Mouse (Mus musculus) kidney, embryonic 15.5 days (tissue): ENCODE data around the gene Srrm3. TPM values are rescaled to one million over a fixed set of nuclear protein-coding genes. Genes with fewer than 3 reads are reported as not detected.

Experiments
- ATAC-seq: fragments of 200-750 bp; cut with Nextera tagmentation; replicated peaks from 2 replicates; pipeline ENCODE4 v1.8.0; 2017; ENCODE audit warnings: moderate TSS enrichment; ENCODE audit not compliant: low FRiP score
- H3K27ac ChIP-seq: fragments of 300-500 bp; sonication (generic); 2 replicates; pipeline ENCODE4 v1.5.1; 2015; ENCODE audit warnings: mild to moderate bottlenecking, inconsistent platforms
- H3K27me3 ChIP-seq: fragments of 300-500 bp; sonication (generic); 2 replicates; pipeline ENCODE4 v1.6.1; 2015; ENCODE audit warnings: inconsistent platforms
- H3K36me3 ChIP-seq: fragments of 300-500 bp; sonication (generic); 2 replicates; pipeline ENCODE4 v1.6.1; 2015; ENCODE audit warnings: inconsistent platforms
- H3K4me1 ChIP-seq: fragments of 300-500 bp; sonication (generic); 2 replicates; pipeline ENCODE4 v1.6.1; 2015; ENCODE audit warnings: inconsistent platforms
- H3K4me2 ChIP-seq: fragments of 300-500 bp; sonication (generic); 2 replicates; pipeline ENCODE4 v1.6.1; 2015; ENCODE audit warnings: moderate library complexity, mild to moderate bottlenecking, inconsistent platforms
- H3K4me3 ChIP-seq: fragments of 300-500 bp; sonication (generic); replicated peaks from 2 replicates; pipeline ENCODE4 v1.5.1; 2015; ENCODE audit warnings: mild to moderate bottlenecking, inconsistent platforms
- H3K9ac ChIP-seq: fragments of 300-500 bp; sonication (generic); 2 replicates; pipeline ENCODE4 v1.6.1; 2015; ENCODE audit warnings: mild to moderate bottlenecking, inconsistent platforms
- H3K9me3 ChIP-seq: fragments of 300-500 bp; sonication (generic); replicated peaks from 2 replicates; pipeline ENCODE4 v1.6.1; 2016; ENCODE audit warnings: inconsistent platforms
- WGBS: fragments of 180-500 bp; shearing (Covaris S2); methylation state at CpG from one replicate; pipeline ENCODE4 v1.1.7; 2015; ENCODE audit warnings: mixed read lengths; 5-methylcytosine and 5-hydroxymethylcytosine counted together
- polyA plus RNA-seq: library from polyadenylated mRNA; unstranded; fragments of >200 nt; fragmentation: Nextera tagmentation; extraction: Ambion mirVana; gene quantifications from 2 replicates; pipeline ENCODE4 v1.2.1, GENCODE M21; 2015

The Srrm3 gene
- polyA plus RNA-seq, 1 experiment from 2014 or later, result 1.2 TPM

DNA sequence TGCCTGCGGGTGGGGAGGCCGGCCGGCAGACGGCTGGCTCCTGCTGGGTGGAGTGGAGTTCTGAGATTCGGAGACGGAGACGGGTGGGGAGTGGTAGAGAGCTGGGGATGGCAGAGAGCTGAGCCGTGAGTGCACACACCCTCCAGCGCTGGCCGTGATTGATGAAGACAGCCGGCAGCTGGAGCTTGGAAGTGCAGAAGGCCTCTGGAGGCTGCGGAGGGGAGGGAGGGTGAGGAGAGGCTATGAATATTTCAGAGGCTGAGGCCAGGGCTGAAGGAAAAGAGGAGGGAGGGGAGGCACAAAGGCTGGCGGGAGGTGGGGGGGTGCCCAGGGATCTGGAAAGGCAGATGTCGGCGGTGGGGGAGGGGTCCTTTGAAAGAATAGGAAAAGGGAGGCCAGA is 44.3 kb downstream of the Srrm3 start:
- Histone ChIP-seq H3K9me3 (no peaks in the 10 kb centered on the region), H3K9ac (no peak overlapping the region), H3K4me2 (peak overlapping the region; percentile 32), H3K4me3 (0 out of 2 replicates have a peak overlapping the region, but pooled peaks have one; percentile 1), H3K4me1 (peaks cover 19% of the 10 kb centered on the region), H3K27me3 (peaks cover 67% of the 10 kb centered on the region), H3K36me3 (no peaks in the 10 kb centered on the region), H3K27ac (no peak overlapping the region)
- under 1% methylated on average over 15 of the region's 15 CpGs for WGBS
- ATAC-seq, result peak; percentile 78

DNA sequence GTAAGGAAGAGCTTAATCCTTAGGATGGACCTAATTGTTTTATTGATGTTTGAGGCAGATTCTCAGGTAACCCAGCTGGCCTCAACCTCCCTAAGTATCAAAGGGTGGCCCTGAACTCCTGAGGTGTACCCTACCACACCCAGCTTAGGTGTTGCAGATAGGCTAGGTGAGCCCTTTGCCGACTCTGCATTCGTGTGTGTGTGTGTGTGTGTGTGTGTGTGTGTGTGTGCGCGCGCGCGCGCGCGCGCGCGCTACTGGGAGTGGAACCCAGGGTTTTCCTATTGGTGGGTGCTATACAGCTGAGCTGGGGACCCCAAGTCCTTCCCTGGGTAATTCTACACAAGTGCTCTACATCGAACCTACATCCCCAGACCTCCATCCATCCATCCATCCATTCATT is 44.8 kb downstream of the Srrm3 start:
- Histone ChIP-seq H3K27me3 (peaks cover 72% of the 10 kb centered on the region), H3K27ac (no peak overlapping the region), H3K4me3 (0 out of 2 replicates have a peak overlapping the region, but pooled peaks have one; percentile 1), H3K9me3 (no peaks in the 10 kb centered on the region), H3K4me1 (peaks cover 19% of the 10 kb centered on the region), H3K4me2 (peak overlapping the region; percentile 32), H3K9ac (no peak overlapping the region), H3K36me3 (no peaks in the 10 kb centered on the region)
- 8% methylated on average over 14 of the region's 14 CpGs for WGBS
- no peak for ATAC-seq

DNA sequence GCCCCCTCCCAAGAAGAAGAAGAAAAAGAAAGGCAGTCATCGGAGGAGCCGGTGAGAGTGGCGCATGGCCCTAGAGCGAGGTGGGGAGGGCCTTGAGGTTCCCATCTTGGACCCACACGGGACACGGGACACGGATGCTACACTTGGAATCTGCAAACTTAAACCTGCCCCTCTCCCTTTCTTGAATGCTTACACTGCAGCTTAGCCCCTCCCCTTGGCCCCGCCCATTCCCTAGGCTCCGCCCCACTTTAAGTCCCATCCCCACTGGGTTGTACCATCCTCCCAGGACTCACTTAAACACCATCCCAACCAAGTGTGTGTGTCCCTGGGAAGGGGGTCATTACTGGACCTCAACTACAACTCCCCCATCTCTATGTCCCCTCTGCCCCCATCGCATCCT is 45.7 kb downstream of the Srrm3 start:
- peaks cover 81% of the 10 kb centered on the region for H3K27me3 ChIP-seq
- WGBS, result 5% methylated on average over 10 of the region's 10 CpGs
- ATAC-seq, result no peak
- H3K9me3 ChIP-seq, result no peaks in the 10 kb centered on the region
- H3K27ac ChIP-seq, result no peak overlapping the region
- H3K9ac ChIP-seq, result no peak overlapping the region
- no peaks in the 10 kb centered on the region for H3K36me3 ChIP-seq
- peak overlapping the region; percentile 35 for H3K4me2 ChIP-seq
- H3K4me1 ChIP-seq, result peaks cover 28% of the 10 kb centered on the region
- peak overlapping the region; percentile 10; the same call in 1 of the 2 replicates for H3K4me3 ChIP-seq

DNA sequence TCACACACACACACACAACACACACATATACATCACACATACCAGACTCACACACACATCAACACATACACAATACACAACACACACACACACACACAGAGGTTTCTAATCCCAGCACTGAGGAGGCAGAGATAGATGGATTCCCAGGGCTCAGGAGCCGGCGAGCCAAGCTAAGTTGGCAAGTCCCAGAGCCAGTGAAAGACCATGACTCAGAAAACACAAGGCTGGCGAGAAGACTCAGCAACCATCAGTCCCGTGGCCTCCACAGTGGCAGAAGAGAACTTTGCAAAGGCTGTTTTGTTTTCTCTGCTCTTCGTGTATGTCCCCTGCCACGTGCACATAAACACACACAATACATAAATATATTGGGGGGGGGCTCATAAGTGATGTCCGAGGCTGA is 47.0 kb downstream of the Srrm3 start:
- H3K27ac ChIP-seq, result no peak overlapping the region
- no peak for ATAC-seq
- no peaks in the 10 kb centered on the region for H3K9me3 ChIP-seq
- peaks cover 94% of the 10 kb centered on the region for H3K27me3 ChIP-seq
- H3K36me3 ChIP-seq, result no peaks in the 10 kb centered on the region
- peaks cover 30% of the 10 kb centered on the region for H3K4me1 ChIP-seq
- H3K9ac ChIP-seq, result no peak overlapping the region
- no peak overlapping the region for H3K4me2 ChIP-seq
- 61% methylated on average over 7 of the region's 7 CpGs for WGBS
- H3K4me3 ChIP-seq, result no peak overlapping the region

DNA sequence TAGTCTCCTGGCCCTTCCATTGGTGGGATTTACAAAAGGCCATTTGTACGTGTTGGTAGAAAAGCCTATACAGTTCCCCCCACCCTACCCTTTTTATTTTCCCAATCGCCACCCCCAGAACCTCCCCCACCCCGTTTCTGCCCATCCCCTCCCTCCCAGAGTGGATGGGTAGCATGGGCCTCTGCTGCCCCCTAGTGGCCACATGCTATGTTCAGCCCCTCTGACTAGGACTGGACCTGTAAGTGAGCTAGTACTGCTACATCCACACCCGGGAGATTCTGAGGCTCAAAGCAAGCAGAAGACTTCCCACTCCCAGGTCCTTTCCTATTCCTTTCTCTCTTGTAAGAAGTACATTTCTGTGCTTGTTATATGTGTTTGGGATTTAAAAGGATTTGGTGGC is 48.5 kb downstream of the Srrm3 start:
- no peaks in the 10 kb centered on the region for H3K9me3 ChIP-seq
- H3K9ac ChIP-seq, result no peak overlapping the region
- H3K4me1 ChIP-seq, result peaks cover 30% of the 10 kb centered on the region
- H3K36me3 ChIP-seq, result no peaks in the 10 kb centered on the region
- 0% methylated on average over 4 of the region's 4 CpGs for WGBS
- no peak overlapping the region for H3K4me2 ChIP-seq
- no peak overlapping the region for H3K27ac ChIP-seq
- peaks cover 95% of the 10 kb centered on the region for H3K27me3 ChIP-seq
- H3K4me3 ChIP-seq, result no peak overlapping the region
- ATAC-seq, result no peak

DNA sequence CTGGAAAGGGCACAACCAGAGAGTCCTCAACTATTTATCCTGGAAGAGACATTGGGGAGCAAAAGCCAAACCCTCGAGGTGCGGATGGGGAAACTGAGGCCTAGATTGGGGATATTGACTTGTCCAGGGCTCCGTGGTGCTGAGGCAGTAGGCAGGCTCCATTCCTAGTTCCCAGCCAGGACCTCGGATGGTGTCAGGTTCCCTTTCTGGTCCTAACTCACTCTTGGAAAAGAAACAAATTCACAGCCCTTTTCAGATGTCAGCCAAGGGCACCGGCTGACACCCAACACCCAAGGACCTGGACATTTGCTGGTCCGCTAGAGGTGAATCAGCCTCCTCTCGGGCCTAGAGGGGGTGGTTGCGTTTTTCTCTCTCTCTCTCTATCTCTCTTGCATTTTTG is 60.0 kb downstream of the Srrm3 start:
- no peak overlapping the region for H3K27ac ChIP-seq
- no peaks in the 10 kb centered on the region for H3K9me3 ChIP-seq
- H3K27me3 ChIP-seq, result peaks cover 79% of the 10 kb centered on the region
- no peak for ATAC-seq
- H3K4me1 ChIP-seq, result peaks cover 18% of the 10 kb centered on the region
- no peak overlapping the region for H3K9ac ChIP-seq
- WGBS, result 28% methylated on average over 8 of the region's 8 CpGs
- no peak overlapping the region for H3K4me3 ChIP-seq
- no peaks in the 10 kb centered on the region for H3K36me3 ChIP-seq
- H3K4me2 ChIP-seq, result no peak overlapping the region

DNA sequence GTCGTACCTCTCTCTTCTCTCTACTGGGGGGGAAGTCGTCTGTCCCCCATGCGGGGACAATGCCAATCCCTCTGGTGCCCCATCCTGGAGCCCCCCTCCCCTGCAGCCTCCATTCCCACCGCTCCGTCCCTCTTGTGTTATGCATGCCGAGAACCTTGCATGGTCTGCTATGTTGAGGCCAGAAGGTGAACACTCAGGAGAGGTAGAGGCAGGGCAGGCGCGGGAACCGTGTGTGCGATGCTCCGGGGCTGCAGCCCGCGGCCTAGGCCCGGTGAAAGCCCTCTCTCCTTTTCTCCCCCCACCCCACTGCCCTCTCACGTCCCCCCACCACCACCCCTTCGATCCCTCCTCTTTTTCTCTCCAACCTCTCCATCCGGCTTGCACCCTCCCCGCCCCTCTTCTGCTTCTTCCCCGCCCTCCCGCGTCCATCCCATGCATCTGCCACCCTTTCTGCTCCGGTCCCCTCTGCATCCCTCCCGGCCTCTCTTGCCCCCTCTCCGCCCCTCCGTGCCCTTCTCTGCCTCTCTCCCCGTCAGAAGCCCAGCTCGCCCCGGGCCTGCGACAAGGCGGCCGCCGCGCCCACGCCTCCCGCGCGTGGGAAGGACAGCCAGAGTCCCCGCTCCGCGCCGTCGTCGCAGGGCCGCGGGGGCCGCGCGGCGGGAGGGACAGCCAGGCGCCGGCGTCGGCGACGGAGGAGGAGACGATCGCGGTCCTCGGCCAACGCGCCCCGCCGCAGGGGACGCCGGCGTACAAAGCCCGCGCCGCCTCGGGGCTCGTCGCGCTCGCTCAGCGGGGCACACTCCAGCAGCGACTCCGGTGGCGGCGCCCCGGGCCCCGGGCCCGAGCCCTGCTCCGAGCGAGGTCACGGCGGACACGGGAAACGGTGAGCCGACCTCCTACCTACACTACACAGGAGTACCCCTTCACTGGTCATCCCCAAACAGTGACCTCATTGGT is 61.2 kb downstream of the Srrm3 start:
- Histone ChIP-seq H3K9ac (peak overlapping the region; percentile 52), H3K4me1 (peaks cover 20% of the 10 kb centered on the region), H3K4me3 (peak overlapping the region; percentile 52), H3K27ac (no peak overlapping the region), H3K36me3 (no peaks in the 10 kb centered on the region), H3K9me3 (no peaks in the 10 kb centered on the region), H3K27me3 (peaks cover 74% of the 10 kb centered on the region), H3K4me2 (peak overlapping the region; percentile 94)
- peak; percentile 48 for ATAC-seq
- 1% methylated on average over 79 of the region's 89 CpGs for WGBS

DNA sequence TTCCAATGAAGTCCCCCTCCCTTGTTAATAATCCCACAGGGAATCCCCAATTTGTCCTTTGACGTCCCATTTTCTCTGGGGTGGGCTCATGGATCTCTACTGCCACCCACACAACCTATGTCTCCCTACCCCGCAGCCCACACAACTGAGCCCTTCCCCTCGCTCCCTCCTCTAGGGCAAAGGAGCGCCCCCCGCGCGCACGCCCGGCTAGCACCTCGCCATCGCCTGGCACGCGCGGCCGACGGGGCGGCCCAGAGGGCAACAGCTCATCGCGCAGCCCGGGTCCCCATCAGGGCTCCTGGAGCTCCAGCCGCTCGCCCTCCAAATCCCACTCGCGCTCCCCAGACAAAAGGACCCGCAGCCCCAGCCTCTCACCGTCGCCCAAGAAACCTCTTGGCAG is 62.0 kb downstream of the Srrm3 start:
- no peaks in the 10 kb centered on the region for H3K9me3 ChIP-seq
- 2% methylated on average over 27 of the region's 27 CpGs for WGBS
- H3K9ac ChIP-seq, result peak overlapping the region; percentile 52; the same call in 1 of the 2 replicates
- peak overlapping the region; percentile 94 for H3K4me2 ChIP-seq
- H3K36me3 ChIP-seq, result no peaks in the 10 kb centered on the region
- no peak overlapping the region for H3K27ac ChIP-seq
- peak overlapping the region; percentile 52 for H3K4me3 ChIP-seq
- ATAC-seq, result no peak
- H3K27me3 ChIP-seq, result peaks cover 78% of the 10 kb centered on the region
- H3K4me1 ChIP-seq, result peaks cover 24% of the 10 kb centered on the region

DNA sequence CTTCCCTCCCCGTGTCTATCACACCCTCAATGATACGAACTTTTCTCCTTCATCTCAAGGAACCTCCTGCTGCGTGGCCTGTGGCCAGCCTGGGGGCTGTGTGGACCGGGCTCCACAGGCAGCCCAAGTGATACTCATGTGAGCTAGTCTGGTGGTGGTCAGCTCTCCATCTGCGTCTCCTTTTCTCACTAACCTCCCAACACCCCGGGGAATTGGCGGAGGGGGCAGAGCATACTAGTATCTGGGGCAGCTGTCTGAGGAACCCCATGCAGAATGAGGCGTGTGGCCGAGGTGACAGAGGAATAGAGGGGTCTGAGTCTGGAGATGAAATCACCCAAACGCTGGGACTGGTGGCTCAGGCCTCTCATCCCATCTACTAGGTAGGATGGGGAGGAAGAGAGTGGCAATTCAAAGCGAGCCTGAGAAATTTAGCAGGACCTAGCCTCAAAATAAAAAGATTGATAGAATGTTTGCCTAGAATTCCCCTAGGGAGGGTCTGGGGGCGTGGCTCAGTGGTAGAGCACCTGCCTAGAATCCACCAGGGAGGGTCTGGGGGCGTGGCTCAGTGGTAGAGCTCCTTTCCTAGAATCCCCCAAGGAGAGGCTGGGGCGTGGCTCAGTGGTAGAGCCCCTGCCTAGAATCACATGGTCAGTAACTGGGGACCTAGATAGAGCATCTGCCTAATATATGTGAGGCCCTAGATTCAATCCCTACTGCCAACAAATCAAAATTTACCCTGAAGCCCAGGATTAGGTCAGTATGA is 63.2 kb downstream of the Srrm3 start:
- H3K27ac ChIP-seq, result no peak overlapping the region
- 73% methylated on average over 14 of the region's 14 CpGs for WGBS
- no peak for ATAC-seq
- H3K4me3 ChIP-seq, result no peak overlapping the region
- H3K4me1 ChIP-seq, result peaks cover 24% of the 10 kb centered on the region
- H3K9ac ChIP-seq, result no peak overlapping the region
- H3K9me3 ChIP-seq, result no peaks in the 10 kb centered on the region
- H3K27me3 ChIP-seq, result peaks cover 74% of the 10 kb centered on the region
- no peaks in the 10 kb centered on the region for H3K36me3 ChIP-seq
- no peak overlapping the region for H3K4me2 ChIP-seq

DNA sequence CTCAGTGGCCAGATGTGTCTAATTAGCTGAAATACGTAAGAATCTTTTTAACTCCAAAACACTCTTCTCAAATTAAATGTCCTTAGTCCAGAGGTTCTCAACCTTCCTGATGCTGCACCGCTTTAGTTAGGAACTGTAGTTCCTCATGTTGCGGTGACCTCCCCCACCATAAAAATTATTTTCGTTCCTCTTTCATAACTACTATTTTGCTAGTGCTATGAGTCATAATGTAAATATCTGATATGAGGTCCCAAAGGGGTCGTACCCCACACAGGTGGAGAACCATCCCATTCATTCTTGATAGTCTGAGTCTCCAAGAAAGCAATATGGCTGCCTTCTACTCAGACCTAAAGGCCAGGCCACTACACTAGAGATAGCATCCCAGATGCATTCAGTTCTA is 63.8 kb downstream of the Srrm3 start:
- no peak overlapping the region for H3K27ac ChIP-seq
- no peaks in the 10 kb centered on the region for H3K36me3 ChIP-seq
- H3K4me1 ChIP-seq, result peaks cover 24% of the 10 kb centered on the region
- no peak overlapping the region for H3K9ac ChIP-seq
- peaks cover 68% of the 10 kb centered on the region for H3K27me3 ChIP-seq
- H3K4me2 ChIP-seq, result no peak overlapping the region
- WGBS, result 89% methylated on average over 5 of the region's 5 CpGs
- ATAC-seq, result no peak
- H3K4me3 ChIP-seq, result no peak overlapping the region
- no peaks in the 10 kb centered on the region for H3K9me3 ChIP-seq

DNA sequence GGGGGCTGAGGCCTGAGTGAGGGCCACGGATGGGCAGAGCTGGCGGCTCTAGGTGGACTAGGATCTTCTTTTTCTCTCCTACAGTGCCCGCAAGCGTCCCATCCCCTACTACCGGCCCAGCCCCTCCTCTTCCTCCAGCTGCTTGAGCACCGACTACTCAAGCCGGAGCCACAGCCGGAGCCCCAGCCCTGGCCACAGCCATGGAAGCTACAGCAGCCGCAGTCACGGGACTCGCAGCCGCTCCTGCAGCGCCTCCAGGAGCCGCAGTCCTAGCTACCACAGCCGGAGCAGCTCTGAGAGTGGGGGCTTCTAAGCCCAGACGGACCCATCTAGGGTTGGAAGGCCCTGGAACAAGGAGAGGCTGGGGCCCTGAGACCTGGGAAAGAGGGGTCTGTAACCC is 66.3 kb downstream of the Srrm3 start:
- Histone ChIP-seq H3K9ac (no peak overlapping the region), H3K36me3 (no peaks in the 10 kb centered on the region), H3K27ac (no peak overlapping the region), H3K9me3 (no peaks in the 10 kb centered on the region), H3K4me3 (no peak overlapping the region), H3K4me2 (peak overlapping the region; percentile 34), H3K27me3 (peaks cover 51% of the 10 kb centered on the region), H3K4me1 (peaks cover 23% of the 10 kb centered on the region)
- ATAC-seq, result no peak
- 15% methylated on average over 16 of the region's 16 CpGs for WGBS

DNA sequence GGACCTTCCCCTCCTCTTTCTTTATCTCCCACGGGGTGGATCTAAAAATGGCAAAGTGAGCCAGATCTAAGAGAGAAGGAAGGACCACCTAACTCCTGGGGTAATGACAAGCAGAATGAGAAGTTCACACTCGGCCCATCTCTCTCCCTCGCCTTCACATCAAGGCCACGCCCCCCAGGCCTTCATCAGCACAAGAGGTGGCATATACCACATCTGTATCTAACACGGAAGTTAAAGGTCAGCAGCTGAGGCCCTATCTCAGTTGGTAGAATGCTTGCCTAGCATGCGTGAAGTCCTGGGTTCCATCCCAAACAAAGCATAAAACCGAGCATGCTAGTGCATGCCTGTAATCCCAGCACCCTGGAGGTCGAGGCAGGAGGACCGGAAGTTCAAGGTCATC is 67.1 kb downstream of the Srrm3 start:
- Histone ChIP-seq H3K4me1 (peaks cover 20% of the 10 kb centered on the region), H3K9ac (no peak overlapping the region), H3K27ac (no peak overlapping the region), H3K4me2 (no peak overlapping the region), H3K36me3 (no peaks in the 10 kb centered on the region), H3K4me3 (no peak overlapping the region), H3K9me3 (no peaks in the 10 kb centered on the region), H3K27me3 (peaks cover 44% of the 10 kb centered on the region)
- 71% methylated on average over 9 of the region's 9 CpGs for WGBS
- no peak for ATAC-seq
